Mouse (Mus musculus) stomach, embryonic 14.5 days (tissue): ENCODE measurements at regions not wholly inside any gene's neighbourhood (a gene's known extent, or its start where the extent isn't known, plus 50 kb on each side); places are given as distances from the start of the nearest gene placed in this dataset.

ENCODE experiments used
- ATAC-seq: fragments of 200-750 bp; cut with Nextera tagmentation; 2 replicates; pipeline ENCODE4 v1.8.0; 2017; ENCODE audit warnings: low read depth, moderate TSS enrichment; ENCODE audit not compliant: insufficient number of reproducible peaks, insufficient read depth, low FRiP score
- H3K27ac ChIP-seq: fragments of 300-500 bp; sonication (generic); 2 replicates; pipeline ENCODE4 v1.5.1; 2014; ENCODE audit warnings: mild to moderate bottlenecking, low read length, moderate library complexity, mixed read lengths
- H3K27me3 ChIP-seq: fragments of 300-500 bp; sonication (generic); 2 replicates; pipeline ENCODE4 v1.6.1; 2014; ENCODE audit warnings: low read length, control low read depth, mixed read lengths; ENCODE audit not compliant: control insufficient read depth, insufficient read depth
- H3K36me3 ChIP-seq: fragments of 300-500 bp; sonication (generic); 2 replicates; pipeline ENCODE4 v1.6.1; 2014; ENCODE audit warnings: mild to moderate bottlenecking, control low read depth, low read length, moderate library complexity, mixed read lengths; ENCODE audit not compliant: control insufficient read depth, insufficient read depth
- H3K4me1 ChIP-seq: fragments of 300-500 bp; sonication (generic); 2 replicates; pipeline ENCODE4 v1.6.1; 2014; ENCODE audit warnings: low read length, control low read depth, mixed read lengths; ENCODE audit not compliant: control insufficient read depth, insufficient read depth
- H3K4me2 ChIP-seq: fragments of 300-500 bp; sonication (generic); replicated peaks from 2 replicates; pipeline ENCODE4 v1.6.1; 2014; ENCODE audit warnings: low read depth, low read length, control low read depth
- H3K4me3 ChIP-seq: fragments of 300-500 bp; sonication (generic); 2 replicates; pipeline ENCODE4 v1.5.1; 2014; ENCODE audit warnings: low read depth, low read length, control low read depth
- H3K9ac ChIP-seq: fragments of 300-500 bp; sonication (generic); replicated peaks from 2 replicates; pipeline ENCODE4 v1.6.1; 2014; ENCODE audit warnings: low read depth, mild to moderate bottlenecking, control low read depth, low read length, moderate library complexity, mixed read lengths
- H3K9me3 ChIP-seq: fragments of 300-500 bp; sonication (generic); 2 replicates; pipeline ENCODE4 v1.6.1; 2016; ENCODE audit warnings: low read depth, low read length, control low read depth; ENCODE audit not compliant: control insufficient read depth
- WGBS: fragments of 180-500 bp; shearing (Covaris S2); extraction: QIAGEN DNeasy Blood & Tissue Kit; methylation state at CpG from one replicate; pipeline ENCODE4 v1.1.7; 2014; 5-methylcytosine and 5-hydroxymethylcytosine counted together

- no peak for ATAC-seq
Observed at GRCm38 (mm10) chr12:73445128-73445527, 101.1 kb downstream of the Tmem30b start.

GRCm38 (mm10) chr12:73441326-73441725, 104.9 kb downstream of the Tmem30b start:
- Histone ChIP-seq H3K9me3 (no peaks in the 10 kb centered on the region), H3K27me3 (no peaks in the 10 kb centered on the region), H3K4me2 (no peak overlapping the region), H3K9ac (no peak overlapping the region), H3K4me3 (no peak overlapping the region), H3K27ac (no peak overlapping the region), H3K4me1 (no peaks in the 10 kb centered on the region; the same call in 1 of the 2 replicates), H3K36me3 (no peaks in the 10 kb centered on the region)
- no peak for ATAC-seq
- WGBS: 50% methylated on average over 1 of the region's 1 CpGs

More at GRCm38 (mm10) chr12:73445128-73445527, 101.1 kb downstream of the Tmem30b start:
- WGBS: 66% methylated on average over 10 of the region's 10 CpGs
- Histone ChIP-seq H3K36me3 (no peaks in the 10 kb centered on the region), H3K27me3 (no peaks in the 10 kb centered on the region), H3K9ac (no peak overlapping the region), H3K4me1 (peaks cover 6% of the 10 kb centered on the region; the same call in 1 of the 2 replicates), H3K4me3 (no peak overlapping the region), H3K9me3 (no peaks in the 10 kb centered on the region), H3K4me2 (no peak overlapping the region), H3K27ac (no peak overlapping the region)

- ATAC-seq: no peak
- Histone ChIP-seq H3K9ac (no peak overlapping the region), H3K9me3 (no peaks in the 10 kb centered on the region), H3K4me1 (0 out of 2 replicates have a peak, but pooled peaks cover 2% of the 10 kb centered on the region), H3K27ac (no peak overlapping the region), H3K4me3 (no peak overlapping the region), H3K27me3 (no peaks in the 10 kb centered on the region), H3K36me3 (no peaks in the 10 kb centered on the region), H3K4me2 (no peak overlapping the region)
- WGBS: 54% methylated on average over 10 of the region's 10 CpGs
Observed at GRCm38 (mm10) chr12:73434684-73435083, 111.5 kb downstream of the Tmem30b start.

- 77% methylated on average over 5 of the region's 5 CpGs for WGBS
- Histone ChIP-seq H3K4me2 (no peak overlapping the region), H3K27ac (no peak overlapping the region), H3K9ac (no peak overlapping the region), H3K4me3 (no peak overlapping the region), H3K4me1 (0 out of 2 replicates have a peak, but pooled peaks cover 2% of the 10 kb centered on the region), H3K9me3 (no peaks in the 10 kb centered on the region), H3K27me3 (no peaks in the 10 kb centered on the region), H3K36me3 (no peaks in the 10 kb centered on the region)
- no peak for ATAC-seq
Observed at GRCm38 (mm10) chr12:73432546-73432945, 113.6 kb downstream of the Tmem30b start.

GRCm38 (mm10) chr12:73428171-73428570, 118.0 kb downstream of the Tmem30b start:
- Histone ChIP-seq H3K4me3 (no peak overlapping the region), H3K4me1 (0 out of 2 replicates have a peak, but pooled peaks cover 2% of the 10 kb centered on the region), H3K27me3 (no peaks in the 10 kb centered on the region), H3K36me3 (no peaks in the 10 kb centered on the region), H3K27ac (no peak overlapping the region), H3K4me2 (no peak overlapping the region), H3K9me3 (no peaks in the 10 kb centered on the region), H3K9ac (no peak overlapping the region)
- WGBS: 70% methylated on average over 12 of the region's 12 CpGs
- no peak for ATAC-seq

GRCm38 (mm10) chr12:73424814-73425213, 121.4 kb downstream of the Tmem30b start:
- H3K36me3 ChIP-seq: no peaks in the 10 kb centered on the region
- H3K27ac ChIP-seq: no peak overlapping the region
- WGBS: 82% methylated on average over 7 of the region's 7 CpGs
- no peak overlapping the region for H3K4me3 ChIP-seq
- H3K4me1 ChIP-seq: no peaks in the 10 kb centered on the region
- no peaks in the 10 kb centered on the region for H3K9me3 ChIP-seq
- H3K4me2 ChIP-seq: no peak overlapping the region
- no peaks in the 10 kb centered on the region for H3K27me3 ChIP-seq
- H3K9ac ChIP-seq: no peak overlapping the region
- no peak for ATAC-seq

- H3K27me3 ChIP-seq: no peaks in the 10 kb centered on the region
- no peak overlapping the region for H3K4me3 ChIP-seq
- H3K9ac ChIP-seq: no peak overlapping the region
- no peaks in the 10 kb centered on the region for H3K36me3 ChIP-seq
- WGBS: 85% methylated on average over 3 of the region's 3 CpGs
- peaks cover 5% of the 10 kb centered on the region; the same call in 1 of the 2 replicates for H3K4me1 ChIP-seq
- no peak for ATAC-seq
- no peaks in the 10 kb centered on the region for H3K9me3 ChIP-seq
- H3K27ac ChIP-seq: no peak overlapping the region
- no peak overlapping the region for H3K4me2 ChIP-seq
Observed at GRCm38 (mm10) chr12:73417101-73417500, 129.1 kb downstream of the Tmem30b start.

GRCm38 (mm10) chr12:73416367-73416897, 129.8 kb downstream of the Tmem30b start:
- H3K9ac ChIP-seq: no peak overlapping the region
- H3K36me3 ChIP-seq: no peaks in the 10 kb centered on the region
- 63% methylated on average over 16 of the region's 16 CpGs for WGBS
- H3K27me3 ChIP-seq: no peaks in the 10 kb centered on the region
- peaks cover 5% of the 10 kb centered on the region; the same call in 1 of the 2 replicates for H3K4me1 ChIP-seq
- H3K27ac ChIP-seq: no peak overlapping the region
- H3K4me2 ChIP-seq: no peak overlapping the region
- H3K4me3 ChIP-seq: no peak overlapping the region
- ATAC-seq: no peak
- no peaks in the 10 kb centered on the region for H3K9me3 ChIP-seq

GRCm38 (mm10) chr12:73415856-73416366, 129.3 kb downstream of the Slc38a6 start:
- H3K9me3 ChIP-seq: no peaks in the 10 kb centered on the region
- peaks cover 5% of the 10 kb centered on the region; the same call in 1 of the 2 replicates for H3K4me1 ChIP-seq
- no peak for ATAC-seq
- H3K9ac ChIP-seq: no peak overlapping the region
- H3K36me3 ChIP-seq: no peaks in the 10 kb centered on the region
- no peak overlapping the region for H3K27ac ChIP-seq
- H3K4me2 ChIP-seq: no peak overlapping the region
- no peaks in the 10 kb centered on the region for H3K27me3 ChIP-seq
- H3K4me3 ChIP-seq: no peak overlapping the region
- 63% methylated on average over 7 of the region's 7 CpGs for WGBS
